Mouse (Mus musculus): ENCODE data around the gene Hoxd9. TPM values are rescaled to one million over a fixed set of nuclear protein-coding genes. Genes with fewer than 3 reads are reported as not detected.

Hoxd9 gene
- polyA plus RNA-seq, 1 experiment from 2014 or later, result 0.13 TPM

- H3K36me3 ChIP-seq (ENCODE audit: insufficient read depth), result no peaks in the 10 kb centered on the region
- no peaks in the 10 kb centered on the region for H3K9me3 ChIP-seq (ENCODE audit: low read depth, low read length)
- H3K27me3 ChIP-seq (ENCODE audit: insufficient read depth, low read length), result peaks cover 98% of the 10 kb centered on the region
- H3K4me1 ChIP-seq (ENCODE audit: insufficient read depth), result no peaks in the 10 kb centered on the region
- TF ChIP-seq CTCF (IDR thresholded peaks at IDR 0.05; ENCODE audit: low read depth), result no peak
- no peak overlapping the region for H3K4me2 ChIP-seq
- 15% methylated on average over 4 of the region's 4 CpGs for WGBS
- no peak overlapping the region for H3K27ac ChIP-seq (ENCODE audit: low read depth)
- no peak overlapping the region for H3K9ac ChIP-seq
- ATAC-seq (ENCODE audit: insufficient read depth), result no peak
- no peak overlapping the region for H3K4me3 ChIP-seq (ENCODE audit: low read depth, low read length)
- no peak for DNase-seq
Observed at GRCm38 (mm10) chr2:74685059-74685603, 12.4 kb upstream of the Hoxd9 start.

- no peak overlapping the region; the same call in 1 of the 2 replicates for H3K4me3 ChIP-seq (ENCODE audit: low read depth, low read length)
Observed at GRCm38 (mm10) chr2:74686301-74686987, 11.1 kb upstream of the Hoxd9 start.

GRCm38 (mm10) chr2:74686988-74687697, 10.4 kb upstream of the Hoxd9 start:
- no peak overlapping the region for H3K4me2 ChIP-seq
- TF ChIP-seq CTCF (IDR thresholded peaks at IDR 0.05; ENCODE audit: low read depth), result no peak
- H3K9me3 ChIP-seq (ENCODE audit: low read depth, low read length), result no peaks in the 10 kb centered on the region
- ATAC-seq (ENCODE audit: insufficient read depth), result no peak
- no peaks in the 10 kb centered on the region for H3K36me3 ChIP-seq (ENCODE audit: insufficient read depth)
- no peaks in the 10 kb centered on the region for H3K4me1 ChIP-seq (ENCODE audit: insufficient read depth)
- H3K9ac ChIP-seq, result no peak overlapping the region
- 1% methylated on average over 27 of the region's 27 CpGs for WGBS
- no peak overlapping the region; the same call in 1 of the 2 replicates for H3K4me3 ChIP-seq (ENCODE audit: low read depth, low read length)
- no peak overlapping the region for H3K27ac ChIP-seq (ENCODE audit: low read depth)
- peaks cover 98% of the 10 kb centered on the region for H3K27me3 ChIP-seq (ENCODE audit: insufficient read depth, low read length)
- DNase-seq, result no peak

More at GRCm38 (mm10) chr2:74686301-74686987, 11.1 kb upstream of the Hoxd9 start:
- Histone ChIP-seq H3K9me3 (ENCODE audit: low read depth, low read length) (no peaks in the 10 kb centered on the region), H3K9ac (no peak overlapping the region), H3K4me2 (no peak overlapping the region), H3K27me3 (ENCODE audit: insufficient read depth, low read length) (peaks cover 98% of the 10 kb centered on the region), H3K36me3 (ENCODE audit: insufficient read depth) (no peaks in the 10 kb centered on the region), H3K27ac (ENCODE audit: low read depth) (no peak overlapping the region), H3K4me1 (ENCODE audit: insufficient read depth) (no peaks in the 10 kb centered on the region)
- peak; percentile 69 for TF ChIP-seq CTCF (IDR thresholded peaks at IDR 0.05; ENCODE audit: low read depth)
- ATAC-seq (ENCODE audit: insufficient read depth) (no peak), DNase-seq (peak; percentile 89)
- 5% methylated on average over 17 of the region's 17 CpGs for WGBS

GRCm38 (mm10) chr2:74687698-74688555, 9.6 kb upstream of the Hoxd9 start:
- Histone ChIP-seq H3K9ac (no peak overlapping the region), H3K36me3 (ENCODE audit: insufficient read depth) (no peaks in the 10 kb centered on the region), H3K4me2 (no peak overlapping the region), H3K9me3 (ENCODE audit: low read depth, low read length) (no peaks in the 10 kb centered on the region), H3K27me3 (ENCODE audit: insufficient read depth, low read length) (peaks cover 97% of the 10 kb centered on the region), H3K4me3 (ENCODE audit: low read depth, low read length) (no peak overlapping the region; the same call in 1 of the 2 replicates), H3K27ac (ENCODE audit: low read depth) (no peak overlapping the region), H3K4me1 (ENCODE audit: insufficient read depth) (no peaks in the 10 kb centered on the region)
- 1% methylated on average over 31 of the region's 31 CpGs for WGBS
- DNase-seq (no peak), ATAC-seq (ENCODE audit: insufficient read depth) (no peak)
- TF ChIP-seq CTCF (IDR thresholded peaks at IDR 0.05; ENCODE audit: low read depth), result no peak

GRCm38 (mm10) chr2:74688795-74689573, 8.5 kb upstream of the Hoxd9 start:
- Histone ChIP-seq H3K27ac (ENCODE audit: low read depth) (no peak overlapping the region), H3K4me1 (ENCODE audit: insufficient read depth) (no peaks in the 10 kb centered on the region), H3K4me2 (no peak overlapping the region), H3K27me3 (ENCODE audit: insufficient read depth, low read length) (peaks cover 97% of the 10 kb centered on the region), H3K36me3 (ENCODE audit: insufficient read depth) (no peaks in the 10 kb centered on the region), H3K9me3 (ENCODE audit: low read depth, low read length) (no peaks in the 10 kb centered on the region), H3K4me3 (ENCODE audit: low read depth, low read length) (no peak overlapping the region), H3K9ac (no peak overlapping the region)
- ATAC-seq (ENCODE audit: insufficient read depth) (no peak), DNase-seq (no peak)
- TF ChIP-seq CTCF (IDR thresholded peaks at IDR 0.05; ENCODE audit: low read depth), result no peak
- 2% methylated on average over 12 of the region's 12 CpGs for WGBS

- TF ChIP-seq CTCF (IDR thresholded peaks at IDR 0.05; ENCODE audit: low read depth), result no peak
- Histone ChIP-seq H3K4me3 (ENCODE audit: low read depth, low read length) (no peak overlapping the region), H3K27me3 (ENCODE audit: insufficient read depth, low read length) (peaks cover 97% of the 10 kb centered on the region), H3K9ac (no peak overlapping the region), H3K36me3 (ENCODE audit: insufficient read depth) (no peaks in the 10 kb centered on the region), H3K27ac (ENCODE audit: low read depth) (no peak overlapping the region), H3K9me3 (ENCODE audit: low read depth, low read length) (no peaks in the 10 kb centered on the region), H3K4me2 (no peak overlapping the region), H3K4me1 (ENCODE audit: insufficient read depth) (no peaks in the 10 kb centered on the region)
- ATAC-seq (ENCODE audit: insufficient read depth) (no peak), DNase-seq (no peak)
- WGBS, result 2% methylated on average over 24 of the region's 24 CpGs
Observed at GRCm38 (mm10) chr2:74689574-74690337, 7.8 kb upstream of the Hoxd9 start.

Measured in lung, embryonic 14.5 days (tissue).